Mouse (Mus musculus) ovary, postnatal 14 days (tissue): ENCODE results near the gene Cox5b.

Experiments used
- DNase-seq: peaks from one replicate; pipeline ENCODE4 v3.0.0; 2022; ENCODE audit warnings: low spot score

The Cox5b gene

DNA sequence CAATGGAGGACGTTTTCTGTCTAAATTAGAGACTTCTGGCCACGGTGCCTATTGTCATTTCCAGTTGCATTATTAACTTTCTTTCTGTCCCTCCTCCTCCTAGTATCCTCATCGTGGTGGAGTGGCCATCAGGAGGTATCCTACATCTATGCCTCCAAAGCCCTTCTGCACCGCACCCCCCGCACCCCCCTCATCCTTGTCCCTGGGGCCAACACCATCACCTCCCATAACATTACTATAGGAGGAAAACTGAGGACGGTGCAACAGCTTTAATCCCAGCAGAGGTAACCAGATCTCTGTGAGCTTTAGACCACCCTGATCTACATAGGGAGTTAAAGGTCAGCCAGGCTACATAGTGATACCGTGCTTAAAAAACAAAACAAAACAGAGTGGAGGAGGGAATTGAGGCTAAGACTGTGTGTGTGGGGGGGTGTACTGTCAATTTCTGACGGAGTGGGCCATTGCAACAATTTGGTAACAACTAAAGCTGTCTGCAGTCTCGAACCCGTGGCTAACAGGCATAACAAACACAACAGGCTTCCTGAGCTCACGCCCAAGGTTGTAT lies 496 bp upstream of the Cox5b start:
- DNase-seq: no peak

DNA sequence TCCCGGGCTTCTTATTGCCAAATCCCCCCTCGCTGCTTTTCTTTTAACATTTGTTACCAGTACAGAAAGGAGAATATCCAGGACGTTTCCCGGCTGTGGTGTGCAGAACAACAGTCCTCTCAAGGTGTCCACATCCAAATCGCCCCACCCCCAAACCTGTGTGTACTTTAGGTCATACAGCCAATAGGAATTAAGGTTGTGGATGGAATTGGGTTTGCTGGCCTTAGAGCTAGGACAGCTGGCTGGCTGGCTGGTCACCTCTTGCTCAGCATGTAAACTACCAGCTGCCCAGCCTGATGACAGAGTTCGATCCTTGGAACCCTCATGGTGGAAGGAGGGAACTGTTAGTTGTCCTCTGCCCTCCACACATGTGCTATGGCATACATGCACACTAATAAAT lies 3.6 kb downstream of the Cox5b start:
- DNase-seq: no peak

DNA sequence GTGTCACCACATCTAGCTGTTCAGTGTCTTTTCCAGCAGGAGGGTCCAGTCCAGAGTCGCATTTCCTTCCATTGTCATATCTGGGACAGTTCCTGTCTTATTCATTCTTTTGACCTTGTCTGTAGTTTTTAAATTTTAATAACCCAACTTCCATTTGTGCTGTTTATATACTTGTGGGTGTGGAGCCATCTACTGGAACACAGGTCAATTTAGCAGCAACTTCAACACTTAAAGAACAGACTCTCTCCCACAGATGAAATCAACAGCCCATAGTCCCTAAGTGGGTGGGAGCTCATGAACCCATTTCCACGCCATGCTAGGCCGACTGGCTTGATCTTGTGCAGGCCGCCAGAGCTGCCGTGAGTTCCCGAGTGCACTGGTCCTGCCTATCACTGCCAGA lies 5.2 kb downstream of the Cox5b start:
- no peak for DNase-seq

DNA sequence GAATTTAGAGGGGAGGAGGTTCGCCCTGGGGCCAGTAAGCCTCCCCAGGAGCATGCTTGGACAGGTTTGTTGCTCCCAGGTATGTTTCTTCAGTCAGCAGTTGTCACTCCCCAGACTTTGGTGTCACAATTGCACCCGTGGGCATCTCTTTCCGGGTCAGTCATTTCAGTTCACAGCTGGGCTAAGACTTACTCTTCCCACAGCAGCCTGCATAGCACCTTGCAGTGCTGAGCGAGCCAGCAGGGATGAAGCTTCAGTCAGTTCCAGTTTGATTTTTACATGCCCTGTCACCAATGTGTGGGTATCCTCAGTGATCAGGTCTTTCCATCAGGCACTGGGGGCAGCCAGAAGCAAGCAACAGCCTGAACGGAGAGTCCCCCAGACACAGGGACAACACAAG lies 5.8 kb downstream of the Cox5b start:
- DNase-seq: no peak

DNA sequence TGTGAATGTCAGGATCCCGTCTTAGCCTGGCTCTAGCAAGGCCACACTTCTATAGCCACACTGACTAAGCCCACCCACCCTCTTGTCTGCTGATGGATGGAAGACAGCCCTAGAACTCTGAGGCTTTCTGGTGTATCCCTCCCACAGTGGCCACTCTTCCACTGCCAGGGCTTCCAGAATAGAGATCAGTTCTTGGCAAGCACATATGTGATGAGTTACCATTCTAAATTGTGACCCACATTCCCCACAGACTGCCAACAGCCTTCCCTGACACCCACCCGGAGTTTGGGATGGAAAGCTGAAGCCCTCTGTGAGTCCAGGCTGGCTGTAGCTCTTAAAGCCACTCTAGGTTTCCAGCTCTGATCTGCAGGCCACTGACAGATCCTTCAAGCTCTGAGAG lies 15.9 kb downstream of the Cox5b start:
- no peak for DNase-seq

DNA sequence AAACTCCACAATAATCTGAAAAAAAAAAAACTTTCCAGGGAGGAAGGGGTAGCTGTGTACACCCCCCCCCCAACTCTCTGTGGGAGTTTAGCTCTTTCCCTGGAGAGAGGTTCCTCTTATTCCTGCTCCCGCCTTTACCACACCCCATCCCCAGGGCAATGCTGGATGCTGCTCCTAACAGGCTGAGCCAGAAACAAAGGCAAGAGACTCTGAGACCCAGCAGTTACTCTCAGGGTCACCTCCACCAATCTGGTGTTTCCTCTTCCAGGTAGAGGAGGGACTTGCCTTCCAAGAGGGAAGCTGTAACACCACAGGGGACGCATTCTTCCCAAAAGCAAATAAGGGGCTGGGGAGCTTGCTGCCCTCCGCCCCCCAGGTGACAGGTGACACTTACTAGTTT lies 16.5 kb downstream of the Cox5b start:
- DNase-seq: no peak

DNA sequence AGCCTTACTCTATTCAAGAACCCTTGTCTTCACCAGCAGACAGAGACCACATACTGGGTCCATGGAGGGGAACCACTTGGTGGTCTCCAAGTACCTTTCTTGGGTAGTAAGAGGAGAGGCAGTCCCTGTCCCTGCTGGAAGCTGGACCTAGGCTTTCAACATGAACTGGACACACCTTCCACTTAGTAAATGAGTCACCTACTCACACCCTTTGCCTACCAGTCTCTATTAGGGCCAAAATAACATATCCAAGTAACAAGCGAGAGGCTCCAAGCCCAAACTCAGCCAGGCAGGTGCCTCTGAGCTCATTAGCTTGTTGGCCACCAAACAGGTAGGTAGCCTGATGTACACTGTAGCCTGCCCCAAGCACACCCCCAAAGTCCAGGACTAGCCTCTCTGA lies 17.4 kb downstream of the Cox5b start:
- no peak for DNase-seq

DNA sequence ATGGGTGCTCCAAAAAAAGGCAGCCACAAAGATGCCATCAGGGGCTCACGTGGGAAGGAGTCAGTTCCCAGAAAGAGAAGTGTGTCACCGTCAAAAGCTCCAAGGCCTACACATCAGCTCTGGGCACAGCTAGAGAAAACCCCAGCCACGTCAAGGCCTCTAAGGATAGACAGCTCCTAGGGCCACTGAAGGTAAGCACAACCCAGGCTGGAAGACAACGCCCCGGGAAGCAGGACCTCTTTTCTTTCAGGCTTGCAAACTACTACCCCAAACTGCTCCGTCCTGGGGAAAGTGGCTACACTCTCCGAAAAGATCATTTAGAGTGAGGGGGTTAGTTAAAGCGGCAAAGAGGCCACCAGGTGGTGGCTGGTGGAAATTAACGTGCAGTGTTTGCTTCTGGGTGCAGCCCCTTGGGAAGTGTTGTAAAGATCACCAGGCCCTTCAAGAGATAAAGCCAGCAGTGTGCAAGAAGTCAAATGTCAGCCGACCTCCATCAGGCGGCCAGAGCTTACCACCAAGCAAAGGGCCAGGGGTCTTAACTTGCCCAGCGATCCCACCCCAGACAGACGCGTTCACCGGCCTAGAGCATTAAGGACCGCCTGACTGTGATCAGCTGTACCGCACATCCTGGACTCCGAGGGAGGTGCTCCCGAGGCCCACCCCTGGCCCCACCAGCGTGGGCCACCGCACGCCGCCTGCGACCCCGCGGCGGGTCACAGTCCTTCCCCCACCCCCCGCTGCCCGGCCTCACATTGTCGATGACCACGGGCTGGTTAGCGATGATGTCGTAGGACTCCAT lies 18.0 kb downstream of the Cox5b start:
- peak; percentile 15 for DNase-seq

DNA sequence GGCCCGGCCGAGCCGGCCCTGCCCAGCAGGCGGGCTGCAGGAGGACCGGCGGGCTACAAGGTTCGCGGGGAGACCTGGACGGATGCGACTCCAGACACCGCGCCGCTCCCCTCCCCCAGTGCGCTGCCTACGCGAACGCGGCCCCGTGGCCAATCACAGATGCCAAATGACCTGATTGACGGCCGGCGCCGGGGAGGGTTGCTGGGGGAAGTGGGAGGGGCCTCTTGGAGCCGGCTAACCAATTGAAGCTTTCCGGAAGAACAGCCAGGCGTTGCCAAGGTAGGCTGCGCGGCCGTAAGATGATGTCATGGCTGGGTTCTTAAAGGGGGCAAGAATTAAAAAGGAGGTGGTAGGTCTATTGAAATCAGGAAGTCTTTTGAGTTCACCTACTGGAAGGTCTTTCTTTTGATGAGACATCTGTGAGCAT lies 18.6 kb downstream of the Cox5b start, which contains the start of gene 4933424G06Rik:
Gene 4933424G06Rik, plus strand, starts transcription at position 296 of the 427 bp plus-strand sequence.
- peak; percentile 96 for DNase-seq

DNA sequence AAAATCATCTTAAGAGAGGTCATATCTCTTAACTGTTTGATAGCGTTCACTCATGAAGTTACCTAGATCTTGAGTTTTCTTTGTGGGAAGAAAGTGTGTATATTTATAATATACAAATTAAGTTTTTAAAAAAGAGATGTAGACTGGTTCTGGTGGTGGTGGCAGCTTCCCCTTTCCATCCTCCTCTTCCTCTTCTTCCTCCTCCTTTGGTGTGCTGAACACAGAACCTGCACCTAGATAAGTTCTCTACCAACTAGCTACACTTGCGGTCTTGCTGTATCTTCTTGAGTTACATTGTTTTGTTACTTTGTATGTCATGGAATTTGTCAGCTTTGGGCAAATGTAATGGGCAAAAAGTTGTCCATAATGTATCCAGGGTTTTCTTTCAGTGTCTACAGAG lies 19.9 kb downstream of the Cox5b start:
- no peak for DNase-seq

DNA sequence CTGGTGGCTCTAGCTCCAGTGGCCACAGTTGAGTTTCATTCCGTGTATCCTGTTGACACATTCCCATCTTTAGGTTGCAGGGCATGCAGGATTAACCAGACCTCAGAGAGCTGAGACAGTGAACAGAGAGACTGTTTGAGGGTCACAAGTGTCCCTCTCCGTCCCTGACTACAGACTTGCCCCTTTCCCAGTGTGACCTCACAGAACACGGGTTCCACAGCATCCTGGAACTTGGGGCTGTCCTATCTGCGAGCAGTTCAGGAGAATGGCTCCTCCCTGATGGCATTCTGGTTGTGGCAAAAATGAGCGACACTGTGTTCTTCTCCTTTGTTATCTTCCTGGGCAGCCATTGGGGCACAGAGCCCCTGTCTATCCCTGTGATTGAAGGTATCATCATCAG lies 23.1 kb downstream of the Cox5b start, which contains the start of gene Actr1b:
Gene Actr1b, minus strand, starts transcription at position 112 of the 400 bp plus-strand sequence.
- no peak for DNase-seq

DNA sequence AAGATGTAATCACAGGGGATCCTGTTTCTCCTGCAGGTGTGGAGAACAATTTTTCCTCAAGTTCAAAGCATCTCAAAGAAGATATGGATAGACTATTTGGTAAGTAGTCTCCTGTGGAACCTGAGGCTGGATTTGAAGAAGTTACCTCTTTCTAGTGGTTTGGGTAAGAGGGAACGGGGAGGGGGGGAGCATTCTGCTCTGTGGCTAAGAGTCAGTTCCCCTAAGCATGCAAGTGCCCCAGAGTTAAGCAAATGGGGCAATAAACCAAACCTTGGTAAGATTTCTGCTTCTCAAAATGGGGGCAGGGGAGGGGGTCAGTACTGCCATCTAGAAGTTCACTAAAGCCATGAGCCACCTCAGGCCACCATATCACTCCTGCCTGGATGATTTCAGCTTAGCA lies 27.5 kb downstream of the Cox5b start:
- no peak for DNase-seq

DNA sequence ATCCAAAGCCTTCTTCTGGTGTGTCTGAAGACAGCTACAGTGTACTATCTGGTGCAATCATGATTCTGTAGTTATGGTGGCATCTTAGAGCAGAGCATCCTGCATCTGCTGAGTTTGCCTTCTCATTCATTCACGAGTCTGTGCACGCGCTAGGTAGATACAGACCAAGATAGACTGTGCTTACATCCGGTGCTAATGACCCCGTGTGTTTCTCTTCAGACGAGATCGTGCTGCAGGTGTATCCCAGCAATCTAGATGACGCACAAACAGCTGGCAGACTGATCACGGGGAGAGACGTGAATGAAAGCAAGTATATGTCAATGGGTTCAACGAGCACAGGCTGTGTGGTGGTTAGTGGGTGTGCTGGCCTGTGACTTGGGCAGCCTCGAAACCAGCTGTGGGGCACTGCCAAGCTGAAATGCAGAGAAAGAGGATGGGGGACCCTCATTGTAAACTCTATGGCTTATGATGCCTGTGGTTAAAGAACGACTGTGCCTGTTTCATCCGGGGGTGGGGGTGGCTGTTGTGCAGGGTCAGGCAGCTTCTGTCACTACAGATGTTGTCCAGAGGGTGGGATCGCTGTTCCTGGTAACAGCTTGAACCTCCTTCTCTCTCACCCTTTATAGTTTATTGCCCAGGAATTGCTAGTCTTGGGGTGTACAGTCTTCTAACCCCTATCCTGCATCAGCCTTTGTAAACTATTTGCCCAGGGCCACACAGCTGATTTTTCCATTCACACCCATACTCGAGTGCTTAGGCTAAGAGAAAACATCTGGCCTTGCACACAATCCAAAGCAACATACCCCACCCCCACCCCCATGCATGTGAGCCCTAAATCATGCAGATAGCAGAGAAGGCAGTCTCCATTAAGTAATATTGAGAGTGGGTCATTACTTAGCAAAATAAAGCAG lies 32.2 kb downstream of the Cox5b start:
- no peak for DNase-seq

DNA sequence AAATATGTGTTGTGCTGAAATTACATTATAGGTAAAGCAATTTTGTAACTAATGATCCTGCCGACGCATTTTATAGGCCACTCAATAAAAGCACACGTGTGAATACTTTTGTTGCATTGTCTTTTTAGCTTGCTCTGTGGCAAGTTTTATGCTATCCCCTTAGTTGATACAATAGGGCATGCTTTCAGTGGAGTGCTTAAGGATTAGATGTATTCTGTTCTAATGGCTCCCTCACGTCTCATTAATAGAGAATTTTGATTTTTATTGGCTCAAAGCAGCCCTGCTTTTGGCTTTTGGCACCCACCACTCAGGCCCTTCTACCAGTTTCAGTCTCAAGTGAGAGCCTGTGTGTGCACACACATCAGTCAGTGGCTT lies 32.8 kb downstream of the Cox5b start:
- no peak for DNase-seq

DNA sequence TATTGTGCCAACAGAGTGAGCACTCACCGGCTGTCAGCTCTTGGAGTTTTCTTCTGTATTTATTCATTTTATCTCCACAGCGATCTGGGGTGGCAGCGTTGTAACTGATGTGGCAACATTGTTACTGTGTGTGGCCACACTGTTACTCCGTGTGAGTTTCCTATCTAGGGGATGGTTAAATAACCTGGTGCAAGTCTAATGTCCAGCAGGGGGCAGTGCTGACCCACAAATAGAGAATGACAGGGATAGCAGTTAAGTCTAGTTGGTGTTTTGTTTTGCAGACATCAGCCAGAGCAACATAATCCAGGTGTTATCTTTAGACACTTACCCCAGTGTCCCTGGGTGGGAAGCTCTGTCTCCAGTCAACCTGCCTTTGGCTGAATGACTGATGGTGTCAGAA lies 46.1 kb downstream of the Cox5b start:
- DNase-seq: peak; percentile 69

DNA sequence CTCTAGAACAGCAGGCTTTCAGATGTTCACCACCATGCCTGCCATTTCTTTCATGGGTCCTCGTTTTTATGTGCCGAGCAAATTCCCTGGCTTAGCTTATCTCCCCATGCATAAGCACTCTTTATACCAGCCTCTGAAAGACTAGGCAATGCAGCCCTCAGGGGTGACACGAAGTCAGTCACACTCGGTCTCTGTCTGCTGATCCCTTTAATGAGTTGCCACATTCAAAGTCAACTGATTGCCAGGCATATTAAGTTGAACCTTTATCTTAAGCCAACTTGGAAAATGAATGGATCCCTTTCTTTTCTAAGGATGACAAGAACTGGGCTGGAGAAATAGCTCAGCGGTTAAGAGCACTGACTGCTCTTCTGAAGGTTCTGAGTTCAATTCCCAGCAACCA lies 48.0 kb downstream of the Cox5b start:
- no peak for DNase-seq

DNA sequence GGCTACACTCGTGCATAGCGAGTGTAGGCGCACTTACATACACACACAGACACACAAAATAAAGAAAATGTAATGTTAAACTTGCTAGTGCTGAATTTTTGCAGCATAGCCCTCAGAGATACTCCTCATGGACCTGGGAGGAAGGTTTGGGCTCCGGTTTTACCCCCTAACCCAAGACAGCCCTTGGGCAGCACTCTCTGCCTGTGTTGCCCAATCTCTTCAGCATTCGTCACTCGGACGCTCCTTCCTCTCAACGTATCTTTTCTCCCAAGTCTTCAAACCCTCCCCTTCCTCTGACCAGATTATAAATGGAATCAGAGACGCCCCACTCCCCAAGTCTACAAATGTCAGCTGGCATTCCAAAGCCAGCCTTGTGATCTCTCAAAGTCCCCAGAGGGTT lies 51.8 kb downstream of the Cox5b start:
- DNase-seq: no peak
